Mouse (Mus musculus) gastrocnemius, adult 2 months (tissue): Measurements from ENCODE around the gene Rnaseh1. TPM values are rescaled to one million over a fixed set of nuclear protein-coding genes. Genes with fewer than 3 reads are reported as not detected.

Source experiments
- DNase-seq: peaks from one replicate; pipeline ENCODE4 v3.0.0; 2022
- H3K27ac ChIP-seq: fragments of 200-600 bp; 2 replicates; pipeline ENCODE4 v1.8.1; 2022; ENCODE audit warnings: mild to moderate bottlenecking
- H3K4me3 ChIP-seq: fragments of 200-600 bp; 2 replicates; pipeline ENCODE4 v1.8.1; 2022; ENCODE audit warnings: mild to moderate bottlenecking, moderate library complexity
- CTCF ChIP-seq: fragments of 200-600 bp; IDR thresholded peaks from 2 replicates; pipeline ENCODE4 v1.8.1; 2022; ENCODE audit warnings: antibody characterized with exemption, mild to moderate bottlenecking, moderate library complexity
- intact Hi-C: fragments of 180-260 bp; cut with DNase I; formaldehyde crosslinking; loops from one replicate; pipeline ENCODE4 v1.15.1; 2025
- microRNA-seq: library from miRNA; unstranded; fragments of <30 nt; microRNA quantifications from one replicate; pipeline ENCODE4 v1.2.0, GENCODE M21; 2021
- total RNA-seq, 2 experiments: library from RNA; stranded (reverse); gene quantifications; 2 replicates each; pipeline ENCODE4 v1.2.3; 2021

The Rnaseh1 gene
- total RNA-seq, 2 experiments from 2014 or later: 6.2 to 7.7 TPM

- no peak for TF ChIP-seq CTCF
- peak overlapping the region; percentile 87 for H3K27ac ChIP-seq
- intact Hi-C loops: loop anchor here (5.0 kb wide), 1 partner anchor 51 kb away; the partner anchor contains the start of genes Eipr1 and Trappc12
These were observed 51.9 kb downstream of the Rnaseh1 start for GRCm38 (mm10) chr12:28701302-28701701.

DNA sequence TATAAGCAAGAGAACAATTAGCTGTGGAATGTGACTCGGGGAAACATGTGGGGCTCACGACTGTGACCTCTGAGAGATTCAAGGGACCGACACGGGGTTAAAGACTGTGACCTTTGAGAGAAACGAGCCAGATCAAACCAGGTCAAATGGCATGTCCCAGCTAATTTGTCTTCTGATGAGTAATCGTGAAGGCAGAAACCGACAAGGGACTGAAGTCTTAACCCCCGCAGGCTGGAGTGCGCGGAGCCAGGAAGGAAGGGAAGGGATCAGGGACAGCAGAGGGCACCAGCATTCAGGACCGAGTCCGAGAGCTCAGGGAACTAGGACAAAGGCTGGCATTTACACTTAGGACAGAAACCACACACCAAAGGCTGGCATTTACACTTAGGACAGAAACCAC lies 55.0 kb downstream of the Rnaseh1 start:
- Histone ChIP-seq H3K27ac (no peak overlapping the region), H3K4me3 (no peak overlapping the region)
- intact Hi-C loops: loop anchor here (5.0 kb wide), 1 partner anchor 48 kb away; the partner anchor contains the start of genes Eipr1 and Trappc12
- no peak for DNase-seq
- TF ChIP-seq CTCF: 0 out of 2 replicates have a peak, but pooled peaks have one; percentile 3

More at GRCm38 (mm10) chr12:28701302-28701701, 51.9 kb downstream of the Rnaseh1 start:
- no peak overlapping the region for H3K4me3 ChIP-seq
- no peak for DNase-seq

- no peak for DNase-seq
- 0 out of 2 replicates have a peak overlapping the region, but pooled peaks have one; percentile 3 for H3K27ac ChIP-seq
- H3K4me3 ChIP-seq: no peak overlapping the region
- intact Hi-C loops: no loop called here
- TF ChIP-seq CTCF: no peak
These were observed 55.8 kb downstream of the Rnaseh1 start for GRCm38 (mm10) chr12:28705204-28705603.

DNA sequence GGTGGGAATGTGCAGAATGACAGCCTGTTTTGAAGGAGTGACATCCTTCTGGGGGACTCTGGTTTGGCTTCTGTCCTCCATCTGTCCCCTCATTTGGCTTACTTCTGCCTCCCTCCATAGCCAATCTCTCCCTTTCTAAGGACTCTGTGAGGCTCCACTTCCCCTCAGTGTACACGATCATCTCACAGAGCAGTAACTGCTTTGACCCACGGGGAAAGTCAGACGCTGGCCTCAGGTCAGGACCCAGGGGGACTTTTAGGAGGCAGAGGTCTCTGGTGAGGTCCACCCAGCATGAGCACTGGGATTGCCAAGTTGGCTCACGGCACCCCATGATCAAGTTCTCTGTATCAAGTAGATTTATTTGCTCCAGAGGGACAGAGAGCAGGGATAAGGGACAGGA lies 58.8 kb downstream of the Rnaseh1 start:
- intact Hi-C loops: no loop called here
- DNase-seq: no peak
- Histone ChIP-seq H3K27ac (no peak overlapping the region), H3K4me3 (no peak overlapping the region)
- TF ChIP-seq CTCF: no peak

Small RNA genes lying within 50 kb of the gene (microRNA-seq; reads per million reads assigned to microRNA genes)
- not detected for gene Mir6937

Other genes with a start within 250 kb of the Rnaseh1 start
- gene Dcdc2c, start 97.2 kb upstream of the Rnaseh1 start, total RNA-seq: not detected
- gene Allc, start 67.1 kb upstream of the Rnaseh1 start, total RNA-seq: not detected
- gene Colec11, start 26.2 kb upstream of the Rnaseh1 start, total RNA-seq: under 1 TPM; 0.28 to 0.56 TPM
- gene Rps7, start 13.6 kb upstream of the Rnaseh1 start, total RNA-seq: 100 to 1,000 TPM; 152 to 244 TPM
- 10 to 100 TPM; 59.4 to 84.7 TPM for gene Adi1, start 25.6 kb downstream of the Rnaseh1 start, total RNA-seq
- 10 to 100 TPM; 18.2 to 22.5 TPM for gene Trappc12, start 100.9 kb downstream of the Rnaseh1 start, total RNA-seq
- 1 to 10 TPM; 6.5 to 7.2 TPM for gene Eipr1, start 102.2 kb downstream of the Rnaseh1 start, total RNA-seq